Mouse (Mus musculus) CH12.LX (cell line): ENCODE data around the gene Kif18b. TPM values are rescaled to one million over a fixed set of nuclear protein-coding genes. Genes with fewer than 3 reads are reported as not detected.
A peak's percentile ranks its signal among the peaks of the same experiment; 100 is the strongest.

Experiments used
- DNase-seq: peaks from one replicate; pipeline ENCODE4 v3.0.0-alpha.2; 2013; ENCODE audit errors: extremely low read depth
- H3K27ac ChIP-seq: 2 replicates; pipeline ENCODE4 v1.5.1; 2012; ENCODE audit warnings: low read depth, mild to moderate bottlenecking, control low read depth, moderate library complexity; ENCODE audit not compliant: insufficient read depth
- H3K27me3 ChIP-seq: replicated peaks from 2 replicates; pipeline ENCODE3; 2012; ENCODE audit warnings: inconsistent platforms
- H3K36me3 ChIP-seq, 2 experiments: replicated peaks in 1 of 2; 2 replicates each; pipeline versions ENCODE3 to v1.6.1; 2012; ENCODE audit warnings: inconsistent platforms in 1 of 2, low read length in 1 of 2, mild to moderate bottlenecking in 1 of 2, mixed read lengths in 1 of 2, moderate library complexity in 1 of 2; ENCODE audit not compliant: control insufficient read depth in 1 of 2, insufficient read depth in 1 of 2
- H3K4me1 ChIP-seq, 2 experiments: 2 replicates each; pipeline ENCODE4 v1.6.1; 2012; ENCODE audit warnings: inconsistent platforms in 1 of 2, moderate library complexity in 1 of 2; ENCODE audit not compliant: insufficient read depth in 2 of 2, control insufficient read depth in 1 of 2
- H3K4me2 ChIP-seq: 2 replicates; pipeline ENCODE4 v1.6.1; 2012; ENCODE audit warnings: low read depth, mild to moderate bottlenecking, control low read depth; ENCODE audit not compliant: poor library complexity, insufficient read depth, severe bottlenecking
- H3K4me3 ChIP-seq, 3 experiments: fragments of 150-350 bp in 1 of 3; sonication (generic) in 1 of 3; replicated peaks in 1 of 3; 2 replicates each; pipeline versions ENCODE3 to v1.5.1; 2011 to 2012; ENCODE audit warnings: low read depth in 2 of 3, low read length in 2 of 3, mild to moderate bottlenecking in 2 of 3, moderate library complexity in 2 of 3, control low read depth in 1 of 3, improper control_type of control experiment in 1 of 3, inconsistent platforms in 1 of 3, mixed read lengths in 1 of 3; ENCODE audit not compliant: poor library complexity in 1 of 3
- H3K79me2 ChIP-seq: replicated peaks from 2 replicates; pipeline ENCODE4 v1.6.1; 2012; ENCODE audit warnings: mild to moderate bottlenecking, moderate library complexity; ENCODE audit not compliant: control insufficient read depth, poor library complexity, insufficient read depth, severe bottlenecking; ENCODE audit errors: extremely low read depth
- H3K9ac ChIP-seq: 2 replicates; pipeline ENCODE4 v1.6.1; 2012; ENCODE audit warnings: low read depth, mild to moderate bottlenecking, control low read depth, moderate library complexity; ENCODE audit not compliant: insufficient read depth
- H3K9me3 ChIP-seq: replicated peaks from 2 replicates; pipeline ENCODE3; 2012; ENCODE audit warnings: low read length, inconsistent platforms, mixed read lengths
- BHLHE40 ChIP-seq: IDR thresholded peaks from 2 replicates; pipeline ENCODE4 v1.6.1; 2011; ENCODE audit warnings: mild to moderate bottlenecking, low read depth, low read length, improper control_type of control experiment
- CHD1 ChIP-seq: IDR thresholded peaks from 2 replicates; pipeline ENCODE4 v1.6.1; 2012; ENCODE audit warnings: low read depth, low read length, improper control_type of control experiment, inconsistent platforms
- CHD2 ChIP-seq: IDR thresholded peaks from 2 replicates; pipeline ENCODE4 v1.6.1; 2011; ENCODE audit warnings: low read length, improper control_type of control experiment
- CTCF ChIP-seq, 2 experiments: IDR thresholded peaks in 1 of 2; conservative IDR thresholded peaks in 1 of 2; 2 replicates each; pipeline ENCODE4 v1.5.1; 2011 to 2012; ENCODE audit warnings: low read depth in 2 of 2, low read length in 2 of 2, improper control_type of control experiment in 1 of 2, inconsistent platforms in 1 of 2, mild to moderate bottlenecking in 1 of 2, moderate library complexity in 1 of 2
- E2F4 ChIP-seq: IDR thresholded peaks from 2 replicates; pipeline ENCODE4 v1.6.1; 2011; ENCODE audit warnings: low read depth, low read length, improper control_type of control experiment; ENCODE audit not compliant: insufficient replicate concordance
- ELF1 ChIP-seq: IDR thresholded peaks from 2 replicates; pipeline ENCODE4 v1.6.1; 2014; ENCODE audit warnings: low read depth, mild to moderate bottlenecking, inconsistent platforms, low read length, improper control_type of control experiment
- EP300 ChIP-seq: IDR thresholded peaks from 2 replicates; pipeline ENCODE4 v1.6.1; 2011; ENCODE audit warnings: low read length, improper control_type of control experiment
- ETS1 ChIP-seq: conservative IDR thresholded peaks from 2 replicates; pipeline ENCODE4 v1.6.1; 2012; ENCODE audit warnings: low read depth, mild to moderate bottlenecking, inconsistent platforms, low read length, improper control_type of control experiment, moderate library complexity
- GABPA ChIP-seq: IDR thresholded peaks from 2 replicates; pipeline ENCODE4 v1.6.1; 2012; ENCODE audit warnings: low read depth, low read length, improper control_type of control experiment, inconsistent platforms; ENCODE audit not compliant: insufficient replicate concordance
- HCFC1 ChIP-seq: IDR thresholded peaks from 2 replicates; pipeline ENCODE4 v1.6.1; 2012; ENCODE audit warnings: low read depth, mild to moderate bottlenecking, inconsistent platforms, low read length, improper control_type of control experiment
- IRF4 ChIP-seq: IDR thresholded peaks from 2 replicates; pipeline ENCODE4 v1.6.1; 2014; ENCODE audit warnings: low read depth, mild to moderate bottlenecking, inconsistent platforms, low read length, improper control_type of control experiment
- JUN ChIP-seq: IDR thresholded peaks from 2 replicates; pipeline ENCODE4 v1.6.1; 2011; ENCODE audit warnings: low read depth, mild to moderate bottlenecking, low read length, improper control_type of control experiment, moderate library complexity; ENCODE audit not compliant: insufficient read depth
- JUND ChIP-seq: conservative IDR thresholded peaks from 2 replicates; pipeline ENCODE4 v1.6.1; 2011; ENCODE audit warnings: low read depth, low read length, improper control_type of control experiment
- KAT2A ChIP-seq: IDR thresholded peaks from 2 replicates; pipeline ENCODE4 v1.6.1; 2012; ENCODE audit warnings: low read length, improper control_type of control experiment, inconsistent platforms; ENCODE audit not compliant: insufficient replicate concordance
- MAFK ChIP-seq: IDR thresholded peaks from 2 replicates; pipeline ENCODE4 v1.6.1; 2011; ENCODE audit warnings: low read length, improper control_type of control experiment; ENCODE audit not compliant: insufficient replicate concordance
- MAX ChIP-seq: IDR thresholded peaks from 2 replicates; pipeline ENCODE4 v1.6.1; 2011; ENCODE audit warnings: low read length, improper control_type of control experiment
- MAZ ChIP-seq: IDR thresholded peaks from 2 replicates; pipeline ENCODE4 v1.6.1; 2012; ENCODE audit warnings: low read depth, mild to moderate bottlenecking, inconsistent platforms, low read length, improper control_type of control experiment, moderate library complexity
- MEF2A ChIP-seq: IDR thresholded peaks from 2 replicates; pipeline ENCODE4 v1.6.1; 2014; ENCODE audit warnings: low read depth, mild to moderate bottlenecking, inconsistent platforms, low read length, improper control_type of control experiment, borderline replicate concordance
- MXI1 ChIP-seq: IDR thresholded peaks from 2 replicates; pipeline ENCODE4 v1.6.1; 2011; ENCODE audit warnings: mild to moderate bottlenecking, low read depth, low read length, improper control_type of control experiment
- MYC ChIP-seq: IDR thresholded peaks from 2 replicates; pipeline ENCODE4 v1.6.1; 2011; ENCODE audit warnings: low read depth, mild to moderate bottlenecking, improper control_type of control experiment, low read length
- NELFE ChIP-seq: IDR thresholded peaks from 2 replicates; pipeline ENCODE4 v1.6.1; 2011; ENCODE audit warnings: low read depth, low read length, improper control_type of control experiment
- NRF1 ChIP-seq: IDR thresholded peaks from 2 replicates; pipeline ENCODE4 v1.6.1; 2014; ENCODE audit warnings: low read depth, mild to moderate bottlenecking, inconsistent platforms, low read length, improper control_type of control experiment, moderate library complexity
- PAX5 ChIP-seq: IDR thresholded peaks from 2 replicates; pipeline ENCODE4 v1.6.1; 2012; ENCODE audit warnings: low read length, inconsistent platforms, mixed read lengths
- POLR2A ChIP-seq: IDR thresholded peaks from 2 replicates; pipeline ENCODE4 v1.6.1; 2011; ENCODE audit warnings: low read depth, mild to moderate bottlenecking, improper control_type of control experiment, low read length
- POLR2AphosphoS2 ChIP-seq: IDR thresholded peaks from 2 replicates; pipeline ENCODE4 v1.6.1; 2011; ENCODE audit warnings: low read depth, low read length, improper control_type of control experiment
- RAD21 ChIP-seq: IDR thresholded peaks from 2 replicates; pipeline ENCODE4 v1.6.1; 2011; ENCODE audit warnings: low read depth, mild to moderate bottlenecking, low read length, improper control_type of control experiment, moderate library complexity
- RCOR1 ChIP-seq: conservative IDR thresholded peaks from 2 replicates; pipeline ENCODE4 v1.6.1; 2012; ENCODE audit warnings: low read depth, mild to moderate bottlenecking, inconsistent platforms, low read length, improper control_type of control experiment
- SIN3A ChIP-seq: IDR thresholded peaks from 2 replicates; pipeline ENCODE4 v1.6.1; 2012; ENCODE audit warnings: low read length, improper control_type of control experiment, inconsistent platforms
- SMC3 ChIP-seq: IDR thresholded peaks from 2 replicates; pipeline ENCODE4 v1.6.1; 2011; ENCODE audit warnings: low read depth, low read length, improper control_type of control experiment
- TBP ChIP-seq: conservative IDR thresholded peaks from 2 replicates; pipeline ENCODE4 v1.6.1; 2011; ENCODE audit warnings: low read depth, low read length, improper control_type of control experiment
- TCF12 ChIP-seq: IDR thresholded peaks from 2 replicates; pipeline ENCODE4 v1.6.1; 2014; ENCODE audit warnings: low read depth, mild to moderate bottlenecking, inconsistent platforms, low read length, improper control_type of control experiment
- UBTF ChIP-seq: IDR thresholded peaks from 2 replicates; pipeline ENCODE4 v1.6.1; 2012; ENCODE audit warnings: low read depth, mild to moderate bottlenecking, inconsistent platforms, low read length, improper control_type of control experiment, moderate library complexity
- USF1 ChIP-seq: IDR thresholded peaks from 2 replicates; pipeline ENCODE4 v1.6.1; 2014; ENCODE audit warnings: low read depth, mild to moderate bottlenecking, inconsistent platforms, low read length, improper control_type of control experiment
- USF2 ChIP-seq: conservative IDR thresholded peaks from 2 replicates; pipeline ENCODE4 v1.6.1; 2011; ENCODE audit warnings: low read depth, low read length, improper control_type of control experiment
- ZC3H11A ChIP-seq: IDR thresholded peaks from 2 replicates; pipeline ENCODE4 v1.6.1; 2012; ENCODE audit warnings: low read depth, mild to moderate bottlenecking, inconsistent platforms, low read length, improper control_type of control experiment
- ZKSCAN1 ChIP-seq: IDR thresholded peaks from 2 replicates; pipeline ENCODE4 v1.6.1; 2012; ENCODE audit warnings: low read depth, inconsistent platforms, low read length, improper control_type of control experiment, borderline replicate concordance
- ZMIZ1 ChIP-seq: IDR thresholded peaks from 2 replicates; pipeline ENCODE4 v1.6.1; 2012; ENCODE audit warnings: low read depth, mild to moderate bottlenecking, inconsistent platforms, low read length, improper control_type of control experiment
- ZNF384 ChIP-seq: IDR thresholded peaks from 2 replicates; pipeline ENCODE4 v1.6.1; 2012; ENCODE audit warnings: low read depth, low read length, improper control_type of control experiment, inconsistent platforms
- dilution Hi-C: fragments of 300-500 bp; cut with MboI; formaldehyde crosslinking; loops from 2 replicates; pipeline ENCODE4 v1.14.3; 2020; ENCODE audit warnings: low sequenced_read_pairs; ENCODE audit not compliant: extremely low pct_unique_long_range_greater_than_20kb, extremely low pct_ligation_motif_present
- in situ Hi-C: fragments of 300-500 bp; cut with MboI; formaldehyde crosslinking; loops from 3 replicates; pipeline ENCODE4 v1.14.3; 2019; ENCODE audit warnings: low sequenced_read_pairs, low pct_ligation_motif_present, low pct_unique_long_range_greater_than_20kb, mixed read lengths
- polyA plus RNA-seq: library from polyadenylated mRNA; unstranded; fragments of >175 nt; gene quantifications from 2 replicates; pipeline ENCODE4 v1.2.1, GENCODE M21; 2012; ENCODE audit warnings: low read depth; ENCODE audit not compliant: insufficient read length
- total RNA-seq, 2 experiments: library from RNA; depleted of rRNA; stranded (reverse); fragments of 300-350 nt in 1 of 2; fragments of >200 nt in 1 of 2; gene quantifications; 2 replicates each; pipeline ENCODE4 v1.2.3; 2012 to 2014

The Kif18b gene
- 50.1 and 54.4 TPM in 2 replicates for total RNA-seq (2012; rRNA removed)
- total RNA-seq (2014; rRNA removed), result 30.5 and 32.6 TPM in 2 replicates
- polyA plus RNA-seq, result 47.6 and 54.0 TPM in 2 replicates

DNA sequence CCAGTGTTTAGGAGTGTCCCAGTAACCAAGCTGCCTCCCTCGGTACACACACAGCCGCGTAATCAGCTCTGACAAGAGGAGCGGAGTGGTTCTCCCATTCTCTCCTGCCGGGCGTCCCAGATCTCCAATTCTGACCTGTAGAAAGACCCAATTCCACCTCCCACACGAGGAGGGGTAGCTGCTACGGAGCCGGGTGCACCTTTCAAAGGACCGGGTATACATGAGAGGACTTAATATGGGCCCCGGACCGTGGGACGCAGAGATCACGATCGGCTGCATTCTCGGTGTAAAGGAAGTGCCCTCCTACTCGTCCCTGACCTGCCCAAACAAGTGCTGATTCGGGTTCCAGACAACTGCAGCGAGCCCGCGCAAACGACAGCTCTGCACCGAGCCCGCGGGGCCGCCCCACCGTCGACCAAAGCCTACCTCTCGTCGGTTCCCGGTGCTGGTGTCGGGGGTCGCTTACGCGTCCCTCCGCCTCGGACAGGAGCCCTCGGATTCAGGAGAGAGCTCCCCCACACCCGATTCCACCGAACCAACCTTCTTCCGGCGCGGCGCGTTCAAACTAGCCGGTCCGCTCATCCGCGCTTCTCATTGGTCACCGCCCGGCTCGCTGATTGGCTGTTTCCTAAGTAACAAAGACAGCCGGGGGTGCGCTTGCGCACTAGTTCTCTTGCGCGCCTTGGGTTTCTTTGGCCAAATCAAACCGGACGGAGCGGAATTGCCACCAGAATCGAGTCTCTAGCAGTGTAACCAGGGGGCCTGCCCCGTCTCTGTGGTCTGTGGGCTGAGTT lies at the start of gene Kif18b:
Gene Kif18b (minus strand): TSS at position 568 of the 794 bp plus-strand sequence.
- dilution Hi-C loops, result no loop called here
- DNase-seq, result peak; percentile 100

DNA sequence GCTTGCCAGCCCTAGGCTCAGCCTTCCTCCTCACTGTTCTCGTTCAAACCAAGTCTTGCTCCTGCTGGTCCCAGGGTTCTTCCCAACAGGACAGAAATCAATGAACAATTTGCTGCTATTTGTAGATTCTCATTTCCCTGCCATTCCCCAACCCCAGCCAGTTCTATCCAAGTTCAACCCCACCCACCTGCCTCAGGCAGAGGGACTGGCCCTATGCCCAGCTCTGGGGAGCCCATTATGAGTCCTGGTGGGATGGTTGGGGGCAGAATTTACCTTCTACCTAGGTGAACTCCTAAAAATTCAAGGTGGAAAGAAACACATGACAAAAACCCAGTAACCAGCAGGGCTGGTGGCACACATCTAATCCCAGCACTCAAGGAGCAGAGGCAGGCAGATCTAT lies 47.4 kb upstream of the Kif18b start:
- no peaks in the 10 kb centered on the region for H3K4me1 ChIP-seq
- H3K9ac ChIP-seq, result no peak overlapping the region
- H3K79me2 ChIP-seq, result no peaks in the 10 kb centered on the region
- in situ Hi-C loops, result no loop called here
- H3K4me3 ChIP-seq, result no peak overlapping the region
- H3K4me2 ChIP-seq, result no peak overlapping the region
- H3K36me3 ChIP-seq, result no peaks in the 10 kb centered on the region
- peaks cover 74% of the 10 kb centered on the region for H3K27me3 ChIP-seq
- peaks cover 2% of the 10 kb centered on the region for H3K9me3 ChIP-seq
- DNase-seq, result no peak
- no peak overlapping the region for H3K27ac ChIP-seq
- TF ChIP-seq ZKSCAN1 (no peak), MAFK (no peak), RAD21 (no peak), EP300 (no peak), POLR2A (no peak)
- dilution Hi-C loops, result no loop called here

More for the DNA sequence above, at the start of gene Kif18b:
- H3K9ac ChIP-seq, result peak within 1 kb of the TSS; percentile 60
- H3K79me2 ChIP-seq, result peaks cover 47% of the 10 kb centered on the region
- H3K9me3 ChIP-seq, result peaks cover 2% of the 10 kb centered on the region
- peaks cover 0 to 24% of the 10 kb centered on the region in 2 experiments for H3K36me3 ChIP-seq
- no peak for TF ChIP-seq CHD1
- TF ChIP-seq SMC3, result no peak
- TF ChIP-seq IRF4, result no peak; the same call in 1 of the 2 replicates
- TF ChIP-seq USF1, result no peak
- TF ChIP-seq BHLHE40, result peak; percentile 24; the same call in 1 of the 2 replicates
- TF ChIP-seq PAX5, result no peak
- peak; percentile 75 for TF ChIP-seq TCF12
- peak; percentile 95 for TF ChIP-seq NRF1
- TF ChIP-seq JUN, result no peak
- TF ChIP-seq KAT2A, result peak; percentile 36; the same call in 1 of the 2 replicates
- 0 out of 2 replicates have a peak, but pooled peaks have one; percentile 30 for TF ChIP-seq MAFK
- peak; percentile 88 for TF ChIP-seq NELFE
- TF ChIP-seq GABPA, result no peak
- no peak for TF ChIP-seq JUND
- TF ChIP-seq RCOR1, result no peak
- no peak for TF ChIP-seq MYC
- TF ChIP-seq ETS1, result no peak
- TF ChIP-seq ELF1, result peak; percentile 83
- peak; percentile 86 for TF ChIP-seq MXI1
- TF ChIP-seq ZNF384, result no peak
- no peak for TF ChIP-seq ZC3H11A
- peak; percentile 87; the same call in 1 of the 2 replicates for TF ChIP-seq E2F4
- no peak for TF ChIP-seq EP300
- TF ChIP-seq CHD2, result peak; percentile 41; the same call in 1 of the 2 replicates
- peak; percentile 70 for TF ChIP-seq HCFC1
- no peak for TF ChIP-seq RAD21
- TF ChIP-seq CTCF (conservative IDR thresholded peaks at IDR 0.05 in 1 of 2, IDR thresholded peaks at IDR 0.05 in 1 of 2; ENCODE audit: low read depth in 2 of 2, low read length in 2 of 2), result no peak
- no peak for TF ChIP-seq UBTF
- peak; percentile 92 for TF ChIP-seq POLR2A
- TF ChIP-seq MEF2A, result no peak
- no peak for TF ChIP-seq USF2
- peak; percentile 64; the same call in 1 of the 2 replicates for TF ChIP-seq MAX
- peak; percentile 22; the same call in 1 of the 2 replicates for TF ChIP-seq MAZ
- no peak for TF ChIP-seq ZKSCAN1
- peak; percentile 83 for TF ChIP-seq ZMIZ1
- peak; percentile 79 for TF ChIP-seq POLR2AphosphoS2
- peak; percentile 53; the same call in 1 of the 2 replicates for TF ChIP-seq TBP
- TF ChIP-seq SIN3A, result peak; percentile 95
- peaks cover 7% of the 10 kb centered on the region for H3K27me3 ChIP-seq
- H3K4me2 ChIP-seq, result peak within 1 kb of the TSS; percentile 63
- peaks cover 11 to 36% of the 10 kb centered on the region in 2 experiments for H3K4me1 ChIP-seq
- H3K27ac ChIP-seq, result peak within 1 kb of the TSS; percentile 89
- H3K4me3 ChIP-seq, result peak within 1 kb of the TSS; percentile 71 to 83 (median 82)
- in situ Hi-C loops, result no loop called here
